Mouse (Mus musculus) hindbrain, embryonic 15.5 days (tissue): ENCODE data around the gene Irf3. TPM values are rescaled to one million over a fixed set of nuclear protein-coding genes. Genes with fewer than 3 reads are reported as not detected.

Experiments used
- ATAC-seq: fragments of 200-750 bp; cut with Nextera tagmentation; 2 replicates; pipeline ENCODE4 v1.8.0; 2017; ENCODE audit warnings: low read depth, moderate number of reproducible peaks, moderate TSS enrichment; ENCODE audit not compliant: low FRiP score
- H3K27ac ChIP-seq: fragments of 300-500 bp; sonication (generic); replicated peaks from 2 replicates; pipeline ENCODE4 v1.5.1; 2015; ENCODE audit warnings: mild to moderate bottlenecking, inconsistent platforms
- H3K27me3 ChIP-seq: fragments of 300-500 bp; sonication (generic); 2 replicates; pipeline ENCODE4 v1.6.1; 2015; ENCODE audit warnings: control low read depth, inconsistent platforms
- H3K36me3 ChIP-seq: fragments of 300-500 bp; sonication (generic); 2 replicates; pipeline ENCODE4 v1.6.1; 2015; ENCODE audit warnings: control low read depth, inconsistent platforms
- H3K4me1 ChIP-seq: fragments of 300-500 bp; sonication (generic); replicated peaks from 2 replicates; pipeline ENCODE4 v1.6.1; 2015; ENCODE audit warnings: control low read depth, inconsistent platforms
- H3K4me2 ChIP-seq: fragments of 300-500 bp; sonication (generic); 2 replicates; pipeline ENCODE4 v1.6.1; 2015; ENCODE audit warnings: moderate library complexity, mild to moderate bottlenecking, inconsistent platforms
- H3K4me3 ChIP-seq: fragments of 300-500 bp; sonication (generic); 2 replicates; pipeline ENCODE4 v1.5.1; 2015; ENCODE audit warnings: mild to moderate bottlenecking, inconsistent platforms
- H3K9ac ChIP-seq: fragments of 300-500 bp; sonication (generic); 2 replicates; pipeline ENCODE4 v1.6.1; 2015; ENCODE audit warnings: inconsistent platforms
- H3K9me3 ChIP-seq: fragments of 300-500 bp; sonication (generic); 2 replicates; pipeline ENCODE4 v1.6.1; 2016; ENCODE audit warnings: control low read depth, inconsistent platforms
- WGBS: fragments of 180-500 bp; shearing (Covaris S2); methylation state at CpG from one replicate; pipeline ENCODE4 v1.1.7; 2015; 5-methylcytosine and 5-hydroxymethylcytosine counted together
- microRNA-seq: library from miRNA; unstranded; fragments of <30 nt; microRNA quantifications from one replicate; pipeline ENCODE4, GENCODE M21; 2016
- polyA plus RNA-seq: library from polyadenylated mRNA; unstranded; fragments of >200 nt; fragmentation: Nextera tagmentation; extraction: Ambion mirVana; gene quantifications from 2 replicates; pipeline ENCODE4 v1.2.1, GENCODE M21; 2015

The Irf3 gene
- polyA plus RNA-seq, 1 experiment from 2014 or later, result 57.4 TPM

DNA sequence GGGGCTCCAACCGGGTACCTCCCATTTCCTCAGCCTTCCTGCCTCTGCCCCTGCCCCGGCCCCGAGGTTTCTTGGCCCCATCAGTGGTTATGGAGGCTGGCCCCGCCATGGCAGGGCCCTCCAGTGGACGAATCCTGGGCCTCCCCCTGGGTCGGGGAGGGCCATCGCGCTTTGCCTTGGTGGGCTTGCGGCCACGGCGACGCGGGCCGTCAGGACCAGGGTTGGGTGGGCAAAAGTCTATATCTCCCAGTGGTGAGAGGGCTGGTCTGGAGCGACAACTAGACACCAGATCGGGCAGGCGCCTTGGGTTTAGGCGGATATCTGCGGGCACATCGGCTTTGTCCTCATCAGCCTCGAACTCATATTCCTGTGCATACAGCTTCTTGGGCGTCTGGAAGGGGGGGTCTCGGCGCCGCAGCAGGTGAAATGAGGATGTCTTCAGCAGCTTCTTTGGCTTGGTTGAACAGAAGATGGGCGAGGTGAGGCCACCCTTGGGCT, 49.5 kb downstream of the Irf3 start:
- H3K36me3 ChIP-seq, result peaks cover 81% of the 10 kb centered on the region
- no peak overlapping the region for H3K9ac ChIP-seq
- 96% methylated on average over 26 of the region's 26 CpGs for WGBS
- H3K27ac ChIP-seq, result no peak overlapping the region
- no peaks in the 10 kb centered on the region for H3K9me3 ChIP-seq
- H3K4me3 ChIP-seq, result no peak overlapping the region
- peaks cover 17% of the 10 kb centered on the region for H3K4me1 ChIP-seq
- H3K4me2 ChIP-seq, result no peak overlapping the region
- no peaks in the 10 kb centered on the region for H3K27me3 ChIP-seq
- no peak for ATAC-seq

DNA sequence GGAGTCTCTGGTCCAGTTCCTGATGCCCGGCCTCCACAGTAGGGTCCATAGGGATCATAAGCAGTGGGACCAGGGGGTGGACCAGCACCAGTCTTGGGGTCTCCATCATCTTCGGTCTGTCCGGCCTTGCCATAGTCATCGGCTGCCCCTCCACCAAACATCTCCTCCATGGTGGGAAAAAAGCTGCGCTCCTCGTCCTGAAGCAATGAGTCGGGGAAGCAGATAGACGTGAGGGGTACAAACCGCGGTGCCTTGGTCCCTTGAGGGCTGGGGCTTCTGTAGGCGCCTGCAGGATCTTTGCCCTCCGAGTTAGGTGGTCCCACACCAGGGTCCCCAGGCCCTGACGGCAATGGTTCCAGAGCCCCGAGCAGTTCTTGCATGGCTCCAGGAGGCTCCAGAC, 50.0 kb downstream of the Irf3 start:
- Histone ChIP-seq H3K36me3 (peaks cover 75% of the 10 kb centered on the region), H3K27me3 (no peaks in the 10 kb centered on the region), H3K4me2 (no peak overlapping the region), H3K4me1 (peaks cover 17% of the 10 kb centered on the region), H3K9me3 (no peaks in the 10 kb centered on the region), H3K9ac (no peak overlapping the region), H3K4me3 (no peak overlapping the region), H3K27ac (no peak overlapping the region)
- 98% methylated on average over 14 of the region's 14 CpGs for WGBS
- no peak for ATAC-seq

DNA sequence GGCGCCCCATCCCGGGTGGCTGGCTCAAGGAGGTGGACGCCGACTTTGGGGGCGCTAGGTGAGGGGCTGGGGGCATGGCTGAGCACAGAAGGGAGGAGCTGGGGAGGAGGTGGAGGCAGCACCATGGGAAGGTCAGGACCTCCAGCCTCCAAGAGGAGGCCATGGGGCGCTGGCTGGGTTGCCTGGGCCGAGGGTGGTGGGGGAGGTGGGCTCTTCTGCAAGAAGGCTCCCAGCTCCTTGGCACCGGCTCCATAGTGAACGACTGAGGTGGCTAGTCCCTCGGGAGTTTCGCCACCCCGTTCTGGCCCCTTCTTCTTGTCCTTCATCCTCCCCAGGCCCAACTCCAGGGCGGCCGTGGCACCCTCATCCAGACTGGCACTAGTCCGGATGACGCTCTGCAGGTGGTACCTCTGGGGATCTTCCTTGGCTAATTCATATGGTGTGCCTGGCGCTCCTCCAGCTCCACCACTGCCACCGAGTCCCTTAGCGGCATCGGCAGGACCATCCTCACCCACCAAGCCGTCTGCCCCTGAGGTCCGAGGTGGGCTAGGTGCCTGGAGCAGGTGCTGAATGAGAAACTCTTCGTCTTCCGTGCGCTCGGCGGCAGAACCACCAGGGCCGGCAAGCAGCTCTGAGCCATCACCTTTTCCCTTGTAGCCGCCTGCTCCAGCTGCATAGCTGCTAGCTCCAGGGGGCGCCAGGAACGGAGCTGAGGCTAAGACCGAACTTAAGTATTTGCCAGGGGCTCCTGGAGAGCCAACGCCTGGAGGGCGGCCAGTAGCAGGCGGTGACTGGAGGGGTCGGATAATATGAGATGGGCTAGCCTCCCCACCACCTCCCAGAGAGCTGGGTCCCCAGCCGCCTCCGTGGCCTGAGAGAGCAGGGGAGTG, 50.8 kb downstream of the Irf3 start:
- Histone ChIP-seq H3K27me3 (no peaks in the 10 kb centered on the region), H3K36me3 (peaks cover 68% of the 10 kb centered on the region), H3K27ac (no peak overlapping the region), H3K4me3 (no peak overlapping the region), H3K4me1 (peaks cover 17% of the 10 kb centered on the region), H3K4me2 (no peak overlapping the region), H3K9me3 (no peaks in the 10 kb centered on the region), H3K9ac (no peak overlapping the region)
- WGBS, result 91% methylated on average over 38 of the region's 38 CpGs
- no peak for ATAC-seq

DNA sequence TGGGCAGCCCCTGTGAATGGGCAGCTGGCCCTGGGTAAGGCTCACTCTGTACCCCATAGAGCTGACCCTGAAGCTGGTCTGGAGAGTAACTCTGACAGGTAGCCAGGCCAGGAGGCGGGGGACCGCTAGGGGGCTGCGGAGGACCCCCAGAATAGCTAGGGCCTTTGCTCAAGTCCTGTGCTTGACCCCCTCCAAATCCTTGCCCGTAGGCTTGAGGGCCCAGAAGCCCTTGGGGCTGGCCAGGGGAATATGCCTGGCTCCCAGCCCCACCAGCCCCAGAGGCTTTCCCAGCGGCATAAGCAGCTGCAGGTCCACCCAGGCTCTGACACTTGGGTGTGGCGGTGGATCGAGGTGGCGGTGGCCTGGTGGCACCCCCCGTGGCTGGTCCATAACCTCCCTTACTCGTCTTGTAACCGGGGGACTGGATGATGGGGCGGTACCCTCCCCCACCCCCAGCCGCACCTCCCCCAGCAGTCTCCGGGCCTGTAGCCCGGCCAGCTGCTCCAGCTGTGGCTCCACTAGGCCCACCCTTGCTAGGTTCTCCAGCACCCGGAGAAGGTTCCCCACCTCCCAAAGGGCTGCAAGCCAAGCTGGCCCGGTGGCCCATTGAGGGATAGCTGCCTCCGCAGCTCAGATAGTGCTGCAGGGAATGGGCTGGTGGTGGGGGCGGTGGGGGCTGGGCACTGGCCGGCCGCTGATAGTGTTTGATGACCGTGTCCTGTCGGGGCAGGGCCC, 51.6 kb downstream of the Irf3 start:
- H3K27ac ChIP-seq, result no peak overlapping the region
- ATAC-seq, result no peak
- peaks cover 60% of the 10 kb centered on the region for H3K36me3 ChIP-seq
- H3K9ac ChIP-seq, result no peak overlapping the region
- H3K4me1 ChIP-seq, result peaks cover 21% of the 10 kb centered on the region
- H3K27me3 ChIP-seq, result no peaks in the 10 kb centered on the region
- H3K4me3 ChIP-seq, result no peak overlapping the region
- WGBS, result 96% methylated on average over 20 of the region's 23 CpGs
- H3K9me3 ChIP-seq, result no peaks in the 10 kb centered on the region
- H3K4me2 ChIP-seq, result no peak overlapping the region

DNA sequence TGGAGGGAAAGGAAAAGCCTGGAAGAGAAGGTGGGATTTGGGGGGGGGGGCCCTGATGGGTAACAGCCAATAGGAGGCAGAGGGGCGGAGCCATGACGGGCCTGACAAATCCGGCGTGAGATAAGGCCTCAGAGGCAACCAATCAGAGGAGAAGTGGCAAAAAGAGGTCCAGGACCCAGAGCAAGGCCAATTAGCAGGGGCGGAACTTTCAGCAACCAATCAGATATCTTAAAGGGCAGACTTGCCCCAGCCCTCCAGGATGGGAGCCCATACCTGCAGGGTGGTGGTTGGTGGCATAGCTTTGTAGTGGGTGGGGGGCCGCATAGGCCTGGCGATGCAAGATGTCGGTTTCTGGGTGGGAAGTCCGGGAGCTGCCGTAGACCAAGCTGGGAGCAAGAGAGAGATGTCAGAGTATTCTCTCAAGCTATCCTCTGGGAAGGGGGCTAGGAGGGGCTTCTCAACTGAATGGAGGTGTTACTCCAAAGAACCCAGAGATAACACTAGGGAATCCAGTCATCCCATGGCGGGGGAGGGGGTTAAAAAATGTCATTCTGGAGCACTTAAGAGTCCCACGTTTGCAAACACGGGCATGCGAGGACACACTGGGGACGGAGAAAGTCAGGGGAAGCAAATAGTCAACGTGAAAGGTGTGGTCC, 53.6 kb downstream of the Irf3 start:
- H3K27ac ChIP-seq, result peak overlapping the region; percentile 97
- peak; percentile 68 for ATAC-seq
- no peaks in the 10 kb centered on the region for H3K9me3 ChIP-seq
- H3K4me1 ChIP-seq, result peaks cover 26% of the 10 kb centered on the region
- H3K4me3 ChIP-seq, result peak overlapping the region; percentile 93
- H3K36me3 ChIP-seq, result peaks cover 41% of the 10 kb centered on the region
- 1% methylated on average over 15 of the region's 16 CpGs for WGBS
- H3K9ac ChIP-seq, result peak overlapping the region; percentile 88
- H3K4me2 ChIP-seq, result peak overlapping the region; percentile 82
- no peaks in the 10 kb centered on the region for H3K27me3 ChIP-seq

DNA sequence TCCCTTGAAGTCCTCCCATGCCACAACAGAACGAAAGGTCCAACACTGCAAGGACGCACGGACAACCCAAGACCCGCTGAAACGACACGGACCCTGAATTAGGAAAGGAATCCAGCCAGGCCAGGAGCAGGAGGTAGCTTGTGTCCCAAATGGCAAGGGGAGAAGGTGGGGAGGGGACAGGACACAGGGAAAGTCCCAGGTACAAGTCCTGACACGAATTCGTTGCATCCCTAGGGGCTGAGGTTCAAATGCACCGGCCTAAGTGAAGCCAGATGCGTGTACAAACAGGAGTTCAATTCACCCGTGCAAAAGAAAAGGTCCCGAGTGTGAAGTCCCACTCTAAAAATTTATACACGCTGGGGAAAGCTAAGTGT, 54.1 kb downstream of the Irf3 start:
- H3K4me3 ChIP-seq, result peak overlapping the region; percentile 93
- 2% methylated on average over 13 of the region's 13 CpGs for WGBS

More for the DNA sequence above, 54.1 kb downstream of the Irf3 start:
- Histone ChIP-seq H3K9ac (peak overlapping the region; percentile 88), H3K4me2 (peak overlapping the region; percentile 82), H3K27ac (peak overlapping the region; percentile 97), H3K27me3 (no peaks in the 10 kb centered on the region), H3K9me3 (no peaks in the 10 kb centered on the region), H3K36me3 (peaks cover 36% of the 10 kb centered on the region), H3K4me1 (peaks cover 26% of the 10 kb centered on the region)
- no peak for ATAC-seq

Small RNA genes lying within 50 kb of the gene (microRNA-seq; reads per million reads assigned to microRNA genes)
- gene Mir7054, result not detected

Other genes with a start within 250 kb of the Irf3 start
- 29.1 and 32.4 TPM in 2 replicates for gene Vrk3, start 249.2 kb upstream of the Irf3 start, polyA plus RNA-seq
- gene Zfp473, start 246.6 kb upstream of the Irf3 start, polyA plus RNA-seq, result 1.2 and 1.3 TPM in 2 replicates
- 45.8 and 49.5 TPM in 2 replicates for gene Nup62, start 181.6 kb upstream of the Irf3 start, polyA plus RNA-seq
- gene Il4i1, start 181.3 kb upstream of the Irf3 start, polyA plus RNA-seq, result 1.0 and 1.3 TPM in 2 replicates
- gene Atf5, start 181.0 kb upstream of the Irf3 start, polyA plus RNA-seq, result 3.9 and 4.0 TPM in 2 replicates
- 90.1 and 99.1 TPM in 2 replicates for gene Akt1s1, start 148.7 kb upstream of the Irf3 start, polyA plus RNA-seq
- gene Tbc1d17, start 148.6 kb upstream of the Irf3 start, polyA plus RNA-seq, result 109 and 118 TPM in 2 replicates
- gene Pnkp, start 140.5 kb upstream of the Irf3 start, polyA plus RNA-seq, result 29.1 and 30.6 TPM in 2 replicates
- gene Ptov1, start 127.9 kb upstream of the Irf3 start, polyA plus RNA-seq, result 460 and 518 TPM in 2 replicates
- 145 and 164 TPM in 2 replicates for gene Med25, start 104.9 kb upstream of the Irf3 start, polyA plus RNA-seq
- gene Fuz, start 101.6 kb upstream of the Irf3 start, polyA plus RNA-seq, result 20.1 and 20.8 TPM in 2 replicates
- 130 and 132 TPM in 2 replicates for gene Ap2a1, start 68.2 kb upstream of the Irf3 start, polyA plus RNA-seq
- gene Tsks, start 54.4 kb upstream of the Irf3 start, polyA plus RNA-seq, result 0.10 and 0.14 TPM in 2 replicates
- gene Cpt1c, start 22.8 kb upstream of the Irf3 start, polyA plus RNA-seq, result 56.1 and 58.1 TPM in 2 replicates
- gene Prmt1, start 11.1 kb upstream of the Irf3 start, polyA plus RNA-seq, result 584 and 590 TPM in 2 replicates
- 12.8 and 13.3 TPM in 2 replicates for gene Bcl2l12, start 1.1 kb downstream of the Irf3 start, polyA plus RNA-seq
- 49.8 and 56.5 TPM in 2 replicates for gene Scaf1, start 18.7 kb downstream of the Irf3 start, polyA plus RNA-seq
- gene Rras, start 20.3 kb downstream of the Irf3 start, polyA plus RNA-seq, result 15.5 and 16.0 TPM in 2 replicates
- gene Prr12, start 55.2 kb downstream of the Irf3 start, polyA plus RNA-seq, result 14.6 and 15.3 TPM in 2 replicates
- 63.9 and 69.8 TPM in 2 replicates for gene Nosip, start 64.8 kb downstream of the Irf3 start, polyA plus RNA-seq
- gene Prrg2, start 65.0 kb downstream of the Irf3 start, polyA plus RNA-seq, result 13.6 and 16.3 TPM in 2 replicates
- 71.7 and 88.1 TPM in 2 replicates for gene Rcn3, start 94.6 kb downstream of the Irf3 start, polyA plus RNA-seq
- 33.9 and 36.9 TPM in 2 replicates for gene Fcgrt, start 106.2 kb downstream of the Irf3 start, polyA plus RNA-seq
- 762 and 841 TPM in 2 replicates for gene Rps11, start 126.8 kb downstream of the Irf3 start, polyA plus RNA-seq
- gene Rpl13a, start 131.1 kb downstream of the Irf3 start, polyA plus RNA-seq, result 624 and 661 TPM in 2 replicates
- not detected in 2 replicates for gene Gm45713, start 138.6 kb downstream of the Irf3 start, polyA plus RNA-seq
- 2.0 and 2.7 TPM in 2 replicates for gene Flt3l, start 138.8 kb downstream of the Irf3 start, polyA plus RNA-seq
- gene Pih1d1, start 156.7 kb downstream of the Irf3 start, polyA plus RNA-seq, result 92.4 and 98.8 TPM in 2 replicates
- gene Aldh16a1, start 156.9 kb downstream of the Irf3 start, polyA plus RNA-seq, result 20.8 and 21.9 TPM in 2 replicates
- 0.71 and 1.5 TPM in 2 replicates for gene Slc17a7, start 166.3 kb downstream of the Irf3 start, polyA plus RNA-seq
- gene Gfy, start 181.9 kb downstream of the Irf3 start, polyA plus RNA-seq, result not detected in 2 replicates
- gene Pth2, start 183.3 kb downstream of the Irf3 start, polyA plus RNA-seq, result 0.71 and 3.2 TPM in 2 replicates
- gene Ccdc155, start 207.2 kb downstream of the Irf3 start, polyA plus RNA-seq, result 0.57 and 0.77 TPM in 2 replicates
- gene Dkkl1, start 214.5 kb downstream of the Irf3 start, polyA plus RNA-seq, result 10.8 and 11.9 TPM in 2 replicates
- gene Tead2, start 218.1 kb downstream of the Irf3 start, polyA plus RNA-seq, result 54.2 and 69.9 TPM in 2 replicates
- 1.4 and 1.7 TPM in 2 replicates for gene Cd37, start 241.5 kb downstream of the Irf3 start, polyA plus RNA-seq
- 0.62 and 1.3 TPM in 2 replicates for gene Slc6a16, start 243.4 kb downstream of the Irf3 start, polyA plus RNA-seq